Mouse (Mus musculus) hindbrain, embryonic 16.5 days (tissue): ENCODE data around the gene Cadm3. TPM values are rescaled to one million over a fixed set of nuclear protein-coding genes. Genes with fewer than 3 reads are reported as not detected.

Experiments used
- ATAC-seq: fragments of 200-750 bp; cut with Nextera tagmentation; 2 replicates; pipeline ENCODE4 v1.8.0; 2017; ENCODE audit warnings: moderate TSS enrichment, moderate library complexity
- H3K27ac ChIP-seq: fragments of 300-500 bp; sonication (generic); 2 replicates; pipeline ENCODE4 v1.5.1; 2014; ENCODE audit warnings: low read depth, mild to moderate bottlenecking, control low read depth, low read length, moderate library complexity
- H3K27me3 ChIP-seq: fragments of 300-500 bp; sonication (generic); replicated peaks from 2 replicates; pipeline ENCODE4 v1.6.1; 2014; ENCODE audit warnings: low read length; ENCODE audit not compliant: control insufficient read depth, insufficient read depth
- H3K36me3 ChIP-seq: fragments of 300-500 bp; sonication (generic); 2 replicates; pipeline ENCODE4 v1.6.1; 2014; ENCODE audit warnings: mild to moderate bottlenecking, low read length, moderate library complexity, mixed read lengths; ENCODE audit not compliant: control insufficient read depth, insufficient read depth
- H3K4me1 ChIP-seq: fragments of 300-500 bp; sonication (generic); 2 replicates; pipeline ENCODE4 v1.6.1; 2014; ENCODE audit warnings: low read depth, low read length; ENCODE audit not compliant: control insufficient read depth, insufficient read depth
- H3K4me2 ChIP-seq: fragments of 300-500 bp; sonication (generic); 2 replicates; pipeline ENCODE4 v1.6.1; 2014; ENCODE audit warnings: mild to moderate bottlenecking, low read length, control low read depth, moderate library complexity
- H3K4me3 ChIP-seq: fragments of 300-500 bp; sonication (generic); 2 replicates; pipeline ENCODE4 v1.5.1; 2014; ENCODE audit warnings: mild to moderate bottlenecking, low read length, control low read depth, moderate library complexity
- H3K9ac ChIP-seq: fragments of 300-500 bp; sonication (generic); 2 replicates; pipeline ENCODE4 v1.6.1; 2014; ENCODE audit warnings: low read depth, mild to moderate bottlenecking, control low read depth, low read length, moderate library complexity
- H3K9me3 ChIP-seq: fragments of 300-500 bp; sonication (generic); 2 replicates; pipeline ENCODE4 v1.6.1; 2014; ENCODE audit warnings: mild to moderate bottlenecking, low read length, moderate library complexity; ENCODE audit not compliant: control insufficient read depth
- WGBS: fragments of 180-500 bp; shearing (Covaris S2); extraction: QIAGEN DNeasy Blood & Tissue Kit; methylation state at CpG from one replicate; pipeline ENCODE4 v1.1.7; 2014; 5-methylcytosine and 5-hydroxymethylcytosine counted together
- polyA plus RNA-seq: library from polyadenylated mRNA; unstranded; fragments of >200 nt; fragmentation: Nextera tagmentation; extraction: Ambion mirVana; gene quantifications from 2 replicates; pipeline ENCODE4 v1.2.1, GENCODE M21; 2015

Cadm3 gene
- polyA plus RNA-seq, 1 experiment from 2014 or later, result 70.2 TPM

- WGBS, result 95% methylated on average over 2 of the region's 2 CpGs
- no peak overlapping the region for H3K4me3 ChIP-seq
- H3K4me1 ChIP-seq, result peaks cover 34% of the 10 kb centered on the region
- no peak overlapping the region for H3K9ac ChIP-seq
- no peaks in the 10 kb centered on the region for H3K27me3 ChIP-seq
- H3K9me3 ChIP-seq, result no peaks in the 10 kb centered on the region
- H3K36me3 ChIP-seq, result no peaks in the 10 kb centered on the region
- H3K27ac ChIP-seq, result no peak overlapping the region
- H3K4me2 ChIP-seq, result no peak overlapping the region
- ATAC-seq, result no peak
These were observed 4.1 kb downstream of the Cadm3 start for GRCm38 (mm10) chr1:173363436-173363835.

- H3K36me3 ChIP-seq, result 0 out of 2 replicates have a peak, but pooled peaks cover 2% of the 10 kb centered on the region
- no peaks in the 10 kb centered on the region for H3K9me3 ChIP-seq
- H3K27me3 ChIP-seq, result no peaks in the 10 kb centered on the region
- peaks cover 30% of the 10 kb centered on the region for H3K4me1 ChIP-seq
- H3K4me2 ChIP-seq, result no peak overlapping the region
- H3K9ac ChIP-seq, result no peak overlapping the region
- ATAC-seq, result no peak
- 51% methylated on average over 6 of the region's 6 CpGs for WGBS
- H3K4me3 ChIP-seq, result no peak overlapping the region
- no peak overlapping the region for H3K27ac ChIP-seq
These were observed 5.8 kb downstream of the Cadm3 start for GRCm38 (mm10) chr1:173361651-173362050.

GRCm38 (mm10) chr1:173359590-173360290 lies 7.8 kb downstream of the Cadm3 start:
- peaks cover 18% of the 10 kb centered on the region for H3K4me1 ChIP-seq
- peaks cover 2% of the 10 kb centered on the region; the same call in 1 of the 2 replicates for H3K36me3 ChIP-seq

GRCm38 (mm10) chr1:173357799-173358198 lies 9.7 kb downstream of the Cadm3 start:
- Histone ChIP-seq H3K27ac (no peak overlapping the region), H3K4me3 (no peak overlapping the region), H3K4me2 (no peak overlapping the region), H3K4me1 (peaks cover 5% of the 10 kb centered on the region; the same call in 1 of the 2 replicates), H3K36me3 (peaks cover 2% of the 10 kb centered on the region; the same call in 1 of the 2 replicates), H3K9ac (no peak overlapping the region), H3K9me3 (no peaks in the 10 kb centered on the region), H3K27me3 (no peaks in the 10 kb centered on the region)
- WGBS, result 34% methylated on average over 4 of the region's 4 CpGs
- ATAC-seq, result no peak

More at GRCm38 (mm10) chr1:173359590-173360290, 7.8 kb downstream of the Cadm3 start:
- H3K27me3 ChIP-seq, result no peaks in the 10 kb centered on the region
- ATAC-seq, result peak; percentile 49; the same call in 1 of the 2 replicates
- H3K4me3 ChIP-seq, result no peak overlapping the region
- no peaks in the 10 kb centered on the region for H3K9me3 ChIP-seq
- H3K9ac ChIP-seq, result no peak overlapping the region
- H3K4me2 ChIP-seq, result no peak overlapping the region
- WGBS, result 36% methylated on average over 4 of the region's 4 CpGs
- no peak overlapping the region for H3K27ac ChIP-seq

GRCm38 (mm10) chr1:173356699-173357098 lies 10.8 kb downstream of the Cadm3 start:
- Histone ChIP-seq H3K4me2 (no peak overlapping the region), H3K27ac (no peak overlapping the region), H3K36me3 (peaks cover 2% of the 10 kb centered on the region; the same call in 1 of the 2 replicates), H3K4me1 (peaks cover 5% of the 10 kb centered on the region; the same call in 1 of the 2 replicates), H3K4me3 (no peak overlapping the region), H3K9ac (no peak overlapping the region), H3K27me3 (no peaks in the 10 kb centered on the region), H3K9me3 (no peaks in the 10 kb centered on the region)
- ATAC-seq, result no peak
- 90% methylated on average over 2 of the region's 2 CpGs for whole genome bisulfite sequencing

- ATAC-seq, result no peak
- no peak overlapping the region for H3K4me2 ChIP-seq
- H3K4me1 ChIP-seq, result peaks cover 11% of the 10 kb centered on the region
- 71% methylated on average over 7 of the region's 7 CpGs for WGBS
- no peak overlapping the region for H3K9ac ChIP-seq
- no peak overlapping the region for H3K27ac ChIP-seq
- no peak overlapping the region for H3K4me3 ChIP-seq
- H3K27me3 ChIP-seq, result no peaks in the 10 kb centered on the region
- H3K36me3 ChIP-seq, result peaks cover 2% of the 10 kb centered on the region; the same call in 1 of the 2 replicates
- no peaks in the 10 kb centered on the region for H3K9me3 ChIP-seq
These were observed 12.2 kb downstream of the Cadm3 start for GRCm38 (mm10) chr1:173355107-173355846.

GRCm38 (mm10) chr1:173350372-173350957 lies 17.0 kb downstream of the Cadm3 start, which contains the start of gene Aim2:
TSS of gene Aim2 (plus strand) at chr1:173350879.
- H3K9me3 ChIP-seq, result no peaks in the 10 kb centered on the region
- H3K27ac ChIP-seq, result no peak within 1 kb of the TSS
- 9% methylated on average over 10 of the region's 10 CpGs for WGBS
- H3K4me1 ChIP-seq, result peaks cover 6% of the 10 kb centered on the region; the same call in 1 of the 2 replicates
- peaks cover 8% of the 10 kb centered on the region for H3K36me3 ChIP-seq
- ATAC-seq, result peak; percentile 35
- H3K9ac ChIP-seq, result no peak within 1 kb of the TSS
- H3K4me3 ChIP-seq, result 0 out of 2 replicates have a peak within 1 kb of the TSS, but pooled peaks have one; percentile 2
- H3K4me2 ChIP-seq, result peak within 1 kb of the TSS; percentile 45
- H3K27me3 ChIP-seq, result no peaks in the 10 kb centered on the region

GRCm38 (mm10) chr1:173349946-173350345 lies 17.5 kb downstream of the Cadm3 start:
- Histone ChIP-seq H3K4me3 (no peak overlapping the region), H3K27ac (no peak overlapping the region), H3K27me3 (no peaks in the 10 kb centered on the region), H3K4me2 (peak overlapping the region; percentile 45), H3K9ac (no peak overlapping the region), H3K36me3 (peaks cover 9% of the 10 kb centered on the region), H3K4me1 (peaks cover 6% of the 10 kb centered on the region; the same call in 1 of the 2 replicates), H3K9me3 (no peaks in the 10 kb centered on the region)
- WGBS, result 4% methylated on average over 6 of the region's 6 CpGs
- ATAC-seq, result peak; percentile 77

GRCm38 (mm10) chr1:173349192-173349591 lies 18.3 kb downstream of the Cadm3 start:
- Histone ChIP-seq H3K9me3 (no peaks in the 10 kb centered on the region), H3K4me2 (no peak overlapping the region), H3K9ac (no peak overlapping the region), H3K27me3 (no peaks in the 10 kb centered on the region), H3K4me1 (peaks cover 6% of the 10 kb centered on the region; the same call in 1 of the 2 replicates), H3K27ac (no peak overlapping the region), H3K4me3 (no peak overlapping the region), H3K36me3 (peaks cover 9% of the 10 kb centered on the region)
- ATAC-seq, result no peak
- 63% methylated on average over 5 of the region's 5 CpGs for WGBS
